Mouse (Mus musculus) cortical plate, adult 2 months (tissue): ENCODE results near the gene Duoxa2.

ENCODE experiments used
- CTCF ChIP-seq: fragments of 200-500 bp; IDR thresholded peaks from 2 replicates; pipeline ENCODE4 v1.5.1; 2011; ENCODE audit warnings: mild to moderate bottlenecking, control low read depth, low read length; ENCODE audit not compliant: insufficient read depth; ENCODE audit errors: extremely low read depth
- POLR2A ChIP-seq: fragments of 200-500 bp; IDR thresholded peaks from 2 replicates; pipeline ENCODE4 v1.6.1; 2011; ENCODE audit warnings: mild to moderate bottlenecking, low read length, control low read depth; ENCODE audit not compliant: insufficient read depth; ENCODE audit errors: extremely low read depth

DNA sequence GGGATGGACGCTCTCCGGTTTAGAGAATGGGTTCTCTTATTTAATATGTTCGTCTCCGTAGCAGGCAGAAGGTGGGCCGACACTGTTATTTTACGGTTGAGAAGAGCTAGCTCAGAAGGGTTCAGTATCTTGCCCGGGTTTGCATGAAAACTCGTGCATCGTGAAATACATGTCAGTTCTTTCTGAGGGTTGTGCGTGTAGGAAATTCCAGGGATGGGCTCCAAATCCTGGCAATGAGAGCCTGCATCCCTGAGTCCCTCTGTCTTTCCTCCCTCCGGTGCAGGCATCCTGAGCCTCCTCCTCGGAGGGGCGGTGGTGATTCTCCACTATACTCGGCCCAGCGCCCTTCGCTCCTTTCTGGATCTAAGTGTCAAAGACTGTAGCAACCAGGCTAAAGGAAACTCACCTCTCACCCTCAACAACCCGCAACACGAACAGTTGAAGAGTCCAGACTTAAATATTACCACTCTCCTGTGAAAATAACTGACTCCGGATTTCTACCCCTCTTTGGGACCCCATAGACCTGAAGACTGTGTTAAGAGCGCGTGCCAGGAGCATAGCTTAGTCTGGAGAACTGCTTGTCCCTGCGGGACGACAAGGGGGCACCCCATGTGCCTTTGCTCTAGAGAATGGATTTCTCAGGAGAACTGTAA, 3.3 kb downstream of the Duoxa2 start:
- TF ChIP-seq CTCF = no peak
- no peak for TF ChIP-seq POLR2A
